Mouse (Mus musculus) embryo, embryonic 11 days (tissue): ENCODE data around the gene Hist1h4k.

Experiments used
- DNase-seq: peaks from one replicate; pipeline ENCODE4 v3.0.0-alpha.2; 2015

The Hist1h4k gene

DNA sequence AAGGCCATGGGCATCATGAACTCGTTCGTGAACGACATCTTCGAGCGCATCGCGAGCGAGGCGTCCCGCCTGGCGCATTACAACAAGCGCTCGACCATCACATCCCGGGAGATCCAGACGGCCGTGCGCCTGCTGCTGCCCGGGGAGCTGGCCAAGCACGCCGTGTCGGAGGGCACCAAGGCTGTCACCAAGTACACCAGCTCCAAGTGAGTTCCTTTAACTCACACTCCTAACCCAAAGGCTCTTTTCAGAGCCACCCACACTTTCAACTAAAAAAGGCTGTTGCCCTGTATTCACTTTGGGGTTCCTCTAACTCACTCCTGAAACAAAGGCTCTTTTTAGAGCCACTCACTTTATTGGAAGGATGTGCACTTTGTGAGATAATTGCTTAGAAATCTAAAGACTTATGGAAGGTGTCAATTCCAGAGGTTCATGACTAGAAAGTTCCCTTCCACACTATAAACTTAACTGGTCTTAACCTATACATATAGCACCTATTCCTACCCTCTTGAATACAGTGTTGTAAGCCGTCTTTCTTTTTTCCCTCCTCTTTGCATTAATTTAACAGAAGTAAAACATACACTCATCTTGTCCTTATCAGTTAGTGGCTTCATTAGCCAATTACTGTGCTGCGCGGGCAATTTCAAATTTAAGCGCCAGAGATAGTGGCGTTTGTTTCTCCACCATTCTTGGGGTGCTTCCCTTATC, 4.1 kb upstream of the Hist1h4k start:
- peak; percentile 64 for DNase-seq

DNA sequence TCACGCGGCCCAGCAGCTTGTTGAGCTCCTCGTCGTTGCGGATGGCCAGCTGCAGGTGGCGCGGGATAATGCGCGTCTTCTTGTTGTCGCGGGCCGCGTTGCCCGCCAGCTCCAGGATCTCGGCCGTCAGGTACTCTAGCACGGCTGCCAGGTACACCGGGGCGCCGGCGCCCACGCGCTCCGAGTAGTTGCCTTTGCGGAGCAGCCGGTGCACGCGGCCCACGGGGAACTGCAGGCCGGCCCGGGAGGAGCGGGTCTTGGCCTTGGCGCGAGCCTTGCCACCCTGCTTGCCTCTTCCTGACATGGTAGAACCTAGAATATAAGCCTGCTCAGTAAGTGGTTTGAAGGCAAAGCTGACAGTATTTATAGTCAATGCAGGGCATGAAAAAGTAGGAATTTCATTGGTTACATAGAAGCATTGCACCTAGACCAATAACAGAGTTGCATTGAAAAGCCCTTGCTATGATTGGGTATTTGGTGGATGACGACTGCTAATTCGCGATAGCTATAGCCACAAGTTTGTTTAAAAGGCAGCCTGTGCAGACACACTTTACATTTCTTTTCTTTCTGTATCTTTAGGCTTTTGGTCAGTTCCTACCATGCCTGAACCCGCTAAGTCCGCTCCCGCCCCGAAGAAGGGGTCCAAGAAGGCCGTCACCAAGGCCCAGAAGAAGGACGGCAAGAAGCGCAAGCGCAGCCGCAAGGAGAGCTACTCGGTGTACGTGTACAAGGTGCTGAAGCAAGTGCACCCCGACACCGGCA, 3.4 kb upstream of the Hist1h4k start, which contains the start of the genes Hist1h2ak and Hist1h2bn:
Hist1h2ak (minus strand) TSS at position 304 of the 762 bp plus-strand sequence.
Hist1h2bn (plus strand) TSS at position 600 of the 762 bp plus-strand sequence.
- peak; percentile 91 for DNase-seq

DNA sequence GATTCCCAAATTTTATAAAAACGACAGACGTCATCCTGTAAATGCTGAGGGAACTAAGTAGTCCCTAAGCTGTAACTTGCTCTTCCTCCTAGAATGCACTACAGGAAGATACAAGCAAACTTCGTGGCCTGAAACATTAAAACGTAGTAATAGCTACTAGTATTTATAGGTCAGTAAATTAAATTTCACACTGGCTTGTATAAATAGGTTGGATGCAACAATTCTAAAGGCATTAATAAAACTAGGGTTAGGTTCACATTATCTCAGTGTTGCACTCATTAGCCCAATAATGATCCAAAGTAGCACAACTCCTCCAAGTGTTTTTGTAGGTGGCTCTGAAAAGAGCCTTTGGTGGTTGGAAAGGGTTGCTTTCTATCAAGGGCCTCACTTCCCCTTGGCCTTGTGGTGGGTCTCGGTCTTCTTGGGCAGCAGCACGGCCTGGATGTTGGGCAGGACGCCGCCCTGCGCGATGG, 2.8 kb upstream of the Hist1h4k start:
- DNase-seq = no peak

DNA sequence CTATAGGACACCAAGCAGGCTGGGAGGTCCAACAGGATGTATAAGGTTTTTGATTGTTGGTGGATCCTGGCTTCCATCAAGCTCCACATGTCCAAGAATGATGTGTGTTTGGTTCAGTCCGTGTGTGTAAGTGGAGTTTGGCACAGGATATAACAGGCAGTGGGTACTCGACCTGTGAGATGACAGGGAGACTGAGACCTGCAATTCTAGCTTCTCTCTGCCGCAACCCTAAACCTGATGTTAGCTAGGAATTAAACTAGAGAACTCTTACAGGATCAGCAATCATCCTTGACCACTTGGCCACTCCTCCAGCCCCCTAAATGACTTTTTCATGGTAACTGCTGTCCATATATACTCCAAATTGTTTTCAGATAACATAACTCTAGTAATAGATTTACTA, 2.1 kb upstream of the Hist1h4k start:
- no peak for DNase-seq

DNA sequence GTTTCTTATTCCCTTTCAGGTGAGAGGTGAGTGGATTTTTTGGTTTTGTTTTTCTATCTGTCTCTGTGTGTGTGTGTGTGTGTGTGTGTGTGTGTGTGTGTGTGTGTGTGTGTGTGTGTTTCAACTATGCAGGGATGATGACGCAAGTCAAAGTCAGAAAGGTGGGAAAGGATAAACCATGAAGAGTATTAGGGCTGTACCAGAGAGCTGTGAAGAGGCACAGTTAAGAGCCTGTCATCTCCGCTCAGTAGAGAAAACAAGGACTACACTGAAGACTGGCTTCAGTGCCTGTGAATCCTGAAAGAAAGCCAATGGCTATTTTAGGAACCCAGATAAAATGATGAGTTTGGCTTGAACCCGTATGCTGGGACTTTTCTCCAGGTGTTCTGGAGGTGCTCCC, 1.5 kb upstream of the Hist1h4k start:
- DNase-seq = no peak

DNA sequence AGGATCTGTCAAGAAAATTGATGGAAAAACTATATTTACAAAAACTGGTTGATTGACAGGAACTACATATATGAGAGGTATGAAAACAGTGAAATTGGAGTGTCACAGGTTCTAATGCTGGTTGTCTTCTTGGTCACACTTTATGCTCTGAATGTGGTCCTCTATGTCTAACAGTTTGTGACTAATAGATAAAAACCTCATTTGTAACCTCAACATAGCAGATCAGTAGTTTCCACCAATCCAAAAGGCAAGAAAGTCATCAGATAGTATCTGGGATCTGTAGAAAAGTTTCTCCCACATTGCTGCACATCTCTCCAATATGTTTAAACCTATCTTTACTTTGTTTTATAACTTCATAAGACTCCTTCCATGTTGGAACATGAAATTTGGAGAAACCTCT, 1.1 kb upstream of the Hist1h4k start:
- no peak for DNase-seq

DNA sequence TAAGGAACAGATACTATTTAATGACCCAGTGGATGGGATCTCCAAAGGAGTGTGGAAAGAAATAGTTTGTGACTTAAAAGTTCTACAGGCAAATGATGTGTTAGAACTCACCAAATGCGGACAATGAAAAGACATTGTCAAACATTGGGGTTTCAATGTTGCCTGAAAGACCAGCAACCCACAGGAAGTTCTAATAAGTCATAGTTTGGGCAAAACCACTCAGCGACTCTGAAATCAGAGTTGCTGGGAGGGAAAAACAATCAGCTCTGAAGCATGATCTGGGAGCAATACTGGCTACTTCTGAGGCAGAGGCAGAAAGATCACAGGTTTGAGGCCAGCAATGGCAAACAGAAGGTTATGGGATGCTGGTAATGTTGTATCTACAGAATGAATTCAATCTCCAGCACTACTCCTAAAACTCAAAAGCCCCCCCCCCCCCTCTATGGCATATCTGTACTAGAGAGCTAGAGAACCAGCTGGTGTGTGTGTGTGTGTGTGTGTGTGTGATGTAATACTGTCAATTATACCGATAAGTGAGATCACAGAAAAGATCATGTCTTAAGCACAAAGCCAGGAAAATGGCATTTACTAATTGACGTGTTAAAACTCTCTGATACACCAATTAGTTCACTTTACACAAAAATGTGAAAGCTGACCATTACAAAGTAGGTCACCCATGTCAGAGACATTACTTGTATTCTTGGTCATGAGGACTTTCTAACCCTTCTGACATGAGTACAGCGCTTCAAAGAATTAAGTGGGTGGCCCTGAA, 732 bp downstream of the Hist1h4k start:
- DNase-seq = peak; percentile 57

DNA sequence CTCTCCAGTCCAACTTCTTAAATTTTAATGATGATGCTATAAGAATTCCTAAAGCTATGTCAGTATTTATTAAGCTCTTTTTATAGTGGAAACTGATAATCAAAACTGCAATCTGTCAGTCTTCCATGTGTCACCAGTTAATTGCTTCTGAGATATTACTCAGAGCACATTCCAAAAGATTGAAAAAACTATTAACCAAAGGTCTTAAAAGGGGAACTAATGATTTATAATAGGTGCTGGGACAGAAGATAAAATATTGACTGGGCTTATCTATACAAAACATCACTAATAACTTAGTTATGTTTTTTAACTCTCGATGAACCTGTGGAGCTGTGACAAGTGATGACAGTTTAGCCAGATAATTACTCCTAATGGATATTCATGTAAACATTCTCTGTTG, 5.3 kb downstream of the Hist1h4k start:
- no peak for DNase-seq

DNA sequence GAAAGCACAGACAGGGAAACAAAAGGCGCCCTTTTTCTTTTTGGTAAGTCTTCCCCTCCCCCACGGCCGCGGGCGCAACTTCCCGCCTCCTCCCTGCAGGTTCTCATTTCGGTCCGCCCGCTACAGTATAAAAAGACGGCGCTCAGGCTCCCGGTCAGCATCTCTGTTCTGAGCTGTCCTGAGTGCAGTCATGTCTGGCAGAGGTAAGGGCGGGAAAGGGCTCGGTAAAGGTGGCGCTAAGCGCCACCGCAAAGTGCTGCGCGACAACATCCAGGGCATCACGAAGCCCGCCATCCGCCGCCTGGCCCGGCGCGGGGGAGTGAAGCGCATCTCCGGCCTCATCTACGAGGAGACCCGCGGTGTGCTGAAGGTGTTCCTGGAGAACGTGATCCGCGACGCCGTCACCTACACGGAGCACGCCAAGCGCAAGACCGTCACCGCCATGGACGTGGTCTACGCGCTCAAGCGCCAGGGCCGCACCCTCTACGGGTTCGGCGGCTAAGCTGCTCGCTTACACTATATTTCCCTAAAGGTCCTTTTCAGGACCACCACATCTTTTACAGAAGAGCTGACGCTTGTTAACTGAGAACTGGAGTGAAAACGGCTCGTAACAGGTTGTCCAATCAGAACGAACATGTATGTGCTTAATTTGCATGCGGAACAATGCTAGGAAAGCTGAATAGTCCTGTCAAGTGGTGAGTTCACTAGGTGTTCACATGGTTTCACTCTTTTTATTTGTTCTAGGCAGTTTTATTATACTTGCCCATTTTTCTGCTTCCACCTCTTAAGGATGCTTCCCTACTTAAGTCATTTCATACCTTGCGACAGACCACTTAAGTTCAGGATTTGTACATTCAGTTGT, 15.2 kb downstream of the Hist1h4k start, which contains the start of gene Hist1h4j:
Hist1h4j (plus strand) TSS at position 159 of the 862 bp plus-strand sequence.
- DNase-seq = peak; percentile 94

DNA sequence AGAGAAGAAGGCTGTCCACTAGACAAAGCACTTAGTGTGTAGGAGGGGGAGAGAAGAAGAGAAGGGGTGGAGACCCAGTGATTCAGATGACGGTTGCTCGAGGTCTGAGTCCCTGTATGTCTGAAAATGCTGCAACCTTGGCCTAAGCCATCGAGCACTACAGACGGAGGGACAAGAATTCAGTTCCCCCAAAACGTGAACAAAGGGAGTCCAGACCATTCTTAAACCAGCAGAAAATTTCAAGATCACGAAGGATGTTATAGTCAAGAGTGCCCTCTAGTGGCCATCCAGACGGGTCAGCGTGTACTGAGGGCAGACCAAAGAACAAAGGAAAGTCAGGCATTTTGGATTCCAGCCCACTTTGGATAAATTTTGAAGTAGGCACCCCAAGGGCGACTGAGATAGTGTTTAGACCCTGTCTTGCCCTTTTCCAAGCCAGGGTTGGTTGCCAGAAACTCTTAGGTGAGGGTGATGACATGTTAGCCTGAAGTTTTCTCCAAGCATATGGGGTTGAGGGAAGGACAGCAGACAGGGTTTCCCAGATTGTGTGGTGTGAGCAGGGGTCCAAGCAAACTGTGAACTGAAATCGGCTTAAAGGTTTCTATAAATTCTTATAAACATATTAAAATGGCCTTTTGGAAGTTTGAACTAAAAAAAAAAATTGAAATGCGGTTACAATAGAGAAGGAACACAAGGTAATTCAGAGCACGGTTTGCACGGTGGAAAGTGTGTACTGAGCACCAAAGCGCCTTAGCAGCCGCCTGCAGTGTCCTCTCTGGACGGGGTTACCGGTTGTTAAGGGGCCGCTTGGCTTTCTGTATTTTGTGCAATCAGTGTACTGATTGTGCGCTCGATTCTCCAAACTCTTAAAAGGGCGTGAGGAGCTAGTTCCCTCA, 16.0 kb downstream of the Hist1h4k start:
- peak; percentile 94 for DNase-seq

DNA sequence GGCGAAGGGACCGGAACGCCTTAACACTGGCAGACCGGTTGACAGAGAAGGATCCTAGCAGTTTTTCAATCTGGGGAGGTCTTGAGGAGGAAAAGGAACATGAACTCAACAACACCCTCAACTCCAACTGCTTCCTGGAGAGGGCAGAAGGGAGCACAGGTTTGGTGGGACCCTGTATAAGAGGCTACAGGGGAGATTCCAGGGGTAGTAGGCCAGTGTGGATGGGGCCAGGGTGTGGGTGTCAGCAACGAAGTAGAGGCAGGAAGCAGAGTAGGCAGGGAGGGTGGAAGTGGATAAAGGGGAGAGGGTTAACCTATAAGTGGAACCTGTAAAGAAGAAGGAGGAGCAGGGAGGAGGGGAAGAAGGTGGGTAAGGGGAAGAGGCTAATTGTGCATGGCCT, 16.8 kb downstream of the Hist1h4k start:
- no peak for DNase-seq

DNA sequence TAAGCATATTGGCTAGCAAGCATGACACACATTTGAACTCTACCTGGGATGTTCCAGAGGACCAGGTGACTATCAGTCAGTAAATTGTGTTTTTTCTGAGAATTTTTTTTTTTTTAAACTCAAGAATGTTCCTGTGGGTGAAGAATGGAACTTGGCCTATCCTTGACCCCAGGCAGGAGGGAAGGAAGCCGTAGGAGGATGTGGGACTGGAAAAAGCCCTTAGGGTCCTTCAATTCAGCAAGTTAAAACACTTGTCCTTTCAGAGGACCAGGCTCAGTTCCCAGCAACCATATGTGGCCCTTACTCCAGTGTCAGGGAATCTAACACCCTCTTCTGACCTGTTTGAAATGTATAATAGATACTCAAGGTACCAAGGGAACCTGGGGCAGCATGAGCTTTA, 20.8 kb downstream of the Hist1h4k start:
- no peak for DNase-seq

DNA sequence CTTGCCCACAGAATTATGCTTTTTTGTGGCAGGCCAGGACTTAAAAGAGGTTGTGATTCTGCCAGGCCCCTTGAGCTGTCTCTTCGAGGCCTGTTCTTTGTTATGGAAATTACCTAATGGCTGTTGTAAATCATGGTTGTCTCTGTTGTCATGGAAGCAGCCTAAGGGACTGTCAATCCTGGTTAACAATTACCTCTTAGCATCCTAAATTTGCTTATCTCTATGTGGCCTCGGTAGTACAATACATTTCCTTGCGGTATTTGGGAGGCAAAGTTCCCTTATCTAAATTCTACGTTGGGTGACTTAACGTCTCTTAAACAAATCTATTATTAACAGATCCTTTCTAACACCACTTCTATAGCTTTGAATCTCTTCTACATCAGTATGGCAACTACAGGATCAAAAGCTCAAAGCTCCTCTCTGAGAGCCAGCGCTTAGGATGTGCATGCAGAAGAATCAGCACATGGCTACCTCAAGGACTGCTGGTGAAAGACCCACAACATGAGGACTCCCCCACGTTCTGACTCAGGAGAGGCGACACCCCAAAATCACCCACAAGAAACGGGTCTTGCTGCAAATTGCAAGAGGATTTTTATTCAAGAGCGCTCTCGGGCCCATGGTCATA, 22.2 kb downstream of the Hist1h4k start:
- peak; percentile 68 for DNase-seq

DNA sequence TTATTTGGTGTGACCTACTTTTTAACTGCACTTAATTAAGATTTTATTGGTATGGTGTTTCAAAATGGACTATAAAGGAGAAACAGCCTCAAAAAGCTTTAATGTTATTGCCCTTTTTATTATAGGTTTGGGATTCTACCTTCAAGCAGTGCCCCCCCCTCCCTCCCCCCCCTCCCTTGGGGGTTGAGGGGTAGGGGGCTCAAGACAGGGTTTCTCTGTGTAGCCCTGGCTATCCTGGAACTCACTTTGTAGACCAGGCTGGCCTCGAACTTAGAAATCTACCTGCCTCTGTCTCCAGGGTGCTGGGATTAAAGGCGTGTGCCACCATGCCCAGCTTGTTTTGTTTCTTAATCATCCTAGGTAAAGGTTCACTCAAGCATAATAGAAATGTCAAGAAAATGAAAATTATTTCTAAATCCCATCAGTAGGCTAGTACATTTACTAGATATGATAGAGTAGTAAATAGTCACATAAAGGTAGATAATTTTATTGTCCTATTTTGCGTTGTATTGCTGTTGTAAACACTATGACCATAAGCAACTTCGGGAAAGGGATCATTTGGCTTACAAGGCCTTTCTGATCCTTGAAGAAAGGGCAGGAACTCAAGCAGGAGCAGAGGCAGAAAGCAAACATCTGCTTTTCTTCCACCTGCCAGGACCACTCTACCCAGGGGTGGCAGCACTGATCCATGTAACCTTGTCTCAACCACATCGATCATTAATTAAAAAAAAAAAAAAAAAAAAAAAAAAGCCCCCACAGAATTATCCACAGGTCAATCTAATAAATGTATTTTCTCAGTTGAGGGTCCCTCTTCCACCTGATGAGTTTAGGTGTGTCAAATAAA, 27.1 kb downstream of the Hist1h4k start:
- DNase-seq = peak; percentile 45

DNA sequence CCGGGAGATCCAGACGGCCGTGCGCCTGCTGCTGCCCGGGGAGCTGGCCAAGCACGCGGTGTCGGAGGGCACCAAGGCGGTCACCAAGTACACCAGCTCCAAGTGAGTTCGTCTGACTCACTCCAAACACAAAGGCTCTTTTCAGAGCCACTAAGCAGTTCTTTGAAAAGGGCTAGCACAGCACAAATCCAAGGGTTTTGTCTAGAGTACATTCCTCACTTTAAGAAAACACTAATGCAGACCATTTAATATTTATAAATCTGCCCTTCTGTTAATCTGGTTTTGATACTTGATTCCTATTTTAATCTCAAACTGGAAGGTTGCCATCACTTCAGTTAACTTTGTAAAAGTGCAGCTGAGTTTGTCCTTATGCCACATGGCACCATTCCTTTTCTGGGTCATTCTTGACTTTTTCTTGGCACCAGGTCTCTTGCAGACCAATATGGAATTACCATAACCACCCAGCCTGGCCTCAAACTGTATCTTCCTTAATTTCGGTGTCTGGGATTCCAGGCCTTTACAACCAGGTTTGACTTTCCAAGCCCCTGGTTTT, 27.9 kb downstream of the Hist1h4k start:
- DNase-seq = peak; percentile 63

DNA sequence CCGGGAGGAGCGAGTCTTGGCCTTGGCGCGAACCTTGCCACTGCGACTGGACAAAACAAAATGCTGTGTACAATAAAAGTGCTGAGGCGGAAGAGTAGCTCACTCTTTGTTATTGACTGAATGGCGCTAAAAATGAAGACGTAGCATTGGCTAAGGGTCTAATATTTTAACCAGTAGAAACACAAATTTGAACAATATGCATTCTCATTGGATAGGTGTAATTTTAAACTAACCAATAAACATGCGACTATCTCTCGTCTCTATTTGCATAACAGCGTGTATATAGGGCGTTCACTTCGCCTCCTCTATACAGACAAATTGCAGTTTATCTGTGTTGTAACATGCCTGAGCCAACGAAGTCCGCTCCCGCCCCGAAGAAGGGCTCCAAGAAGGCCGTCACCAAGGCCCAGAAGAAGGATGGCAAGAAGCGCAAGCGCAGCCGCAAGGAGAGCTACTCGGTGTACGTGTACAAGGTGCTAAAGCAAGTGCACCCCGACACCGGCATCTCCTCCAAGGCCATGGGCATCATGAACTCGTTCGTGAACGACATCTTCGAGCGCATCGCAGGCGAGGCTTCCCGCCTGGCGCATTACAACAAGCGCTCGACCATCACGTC, 28.4 kb downstream of the Hist1h4k start, which contains the start of gene Hist1h2bm:
Hist1h2bm (plus strand) TSS at position 288 of the 616 bp plus-strand sequence.
- DNase-seq = peak; percentile 93

DNA sequence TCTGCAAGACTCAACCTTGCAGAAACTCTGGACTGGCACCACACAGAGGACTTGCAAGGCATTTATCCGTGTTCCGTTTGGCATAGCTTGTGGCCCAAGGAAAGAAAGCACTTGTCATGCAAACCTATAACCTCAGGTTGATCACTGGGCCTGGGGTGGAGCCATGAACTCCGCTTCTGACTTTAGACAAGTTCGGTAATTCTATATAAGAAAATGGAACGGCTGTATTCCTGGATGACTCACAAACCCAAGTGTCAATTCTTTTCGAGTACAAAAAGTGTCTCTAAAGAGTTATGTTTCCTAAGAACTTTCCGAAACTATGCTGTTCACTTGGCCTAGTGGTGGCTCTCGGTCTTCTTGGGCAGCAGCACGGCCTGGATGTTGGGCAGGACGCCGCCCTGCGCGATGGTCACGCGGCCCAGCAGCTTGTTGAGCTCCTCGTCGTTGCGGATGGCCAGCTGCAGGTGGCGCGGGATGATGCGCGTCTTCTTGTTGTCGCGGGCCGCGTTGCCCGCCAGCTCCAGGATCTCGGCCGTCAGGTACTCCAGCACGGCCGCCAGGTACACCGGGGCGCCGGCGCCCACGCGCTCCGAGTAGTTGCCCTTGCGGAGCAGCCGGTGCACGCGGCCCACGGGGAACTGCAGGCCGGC, 29.1 kb downstream of the Hist1h4k start:
- DNase-seq = peak; percentile 47
